Mouse (Mus musculus): Measurements from ENCODE around the gene Ddc.

DNA sequence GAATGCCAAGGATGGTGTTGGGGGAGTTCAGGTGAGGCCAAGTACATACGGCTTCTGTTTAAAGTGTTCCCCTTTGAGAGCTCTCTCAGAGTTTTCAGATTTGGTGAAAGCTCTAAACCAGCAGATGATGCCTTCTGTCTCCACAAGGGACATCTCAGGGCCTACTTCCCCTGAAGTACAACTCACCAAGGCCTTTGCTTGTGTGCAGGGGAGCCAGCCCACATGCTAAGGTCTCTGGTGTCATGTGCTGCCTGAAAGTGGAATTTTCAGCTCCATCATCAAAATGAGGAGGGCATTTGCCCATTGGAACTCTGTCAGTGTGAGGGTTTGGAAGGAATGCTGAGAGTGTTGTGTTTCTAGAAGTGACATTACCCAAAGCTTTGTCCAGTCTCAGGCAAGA is 132.5 kb downstream of the Ddc start:
- TF ChIP-seq POLR2A (IDR thresholded peaks at IDR 0.05; ENCODE audit: insufficient read depth, low read depth, low read length) (no peak), CTCF (IDR thresholded peaks at IDR 0.05; ENCODE audit: insufficient read depth, low read depth, low read length) (no peak)
